Mouse (Mus musculus): ENCODE measurements around the gene Abca4.

Gene Abca4

GRCm38 (mm10) chr3:122043799-122044547 lies at the start of gene Abca4:
Abca4 (plus strand) TSS chr3:122044443.
- in situ Hi-C loops (cut with MboI, MseI), result loop anchor here (25.0 kb wide), 1 partner anchor 1057 kb away; no protein-coding TSS in a partner anchor

GRCm38 (mm10) chr3:121995125-121995524 lies 49.1 kb upstream of the Abca4 start:
- in situ Hi-C loops (cut with MboI, MseI), result no loop called here

- in situ Hi-C loops (cut with MboI, MseI), result no loop called here
Measured at GRCm38 (mm10) chr3:121999934-122000333, 44.3 kb upstream of the Abca4 start.

- in situ Hi-C loops (cut with MboI, MseI), result no loop called here
Measured at GRCm38 (mm10) chr3:122001568-122001967, 42.7 kb upstream of the Abca4 start.

- in situ Hi-C loops (cut with MboI, MseI), result no loop called here
Measured at GRCm38 (mm10) chr3:122009818-122010217, 34.4 kb upstream of the Abca4 start.

GRCm38 (mm10) chr3:122010292-122010691 lies 34.0 kb upstream of the Abca4 start:
- in situ Hi-C loops (cut with MboI, MseI), result no loop called here

- in situ Hi-C loops (cut with MboI, MseI), result no loop called here
Measured at GRCm38 (mm10) chr3:122012464-122012863, 31.8 kb upstream of the Abca4 start.

- in situ Hi-C loops (cut with MboI, MseI), result no loop called here
Measured at GRCm38 (mm10) chr3:122018421-122018820, 25.8 kb upstream of the Abca4 start.

- in situ Hi-C loops (cut with MboI, MseI), result no loop called here
Measured at GRCm38 (mm10) chr3:122019159-122019558, 25.1 kb upstream of the Abca4 start.

GRCm38 (mm10) chr3:122021029-122021652 lies 23.1 kb upstream of the Abca4 start:
- in situ Hi-C loops (cut with MboI, MseI), result no loop called here

GRCm38 (mm10) chr3:122022355-122022754 lies 21.9 kb upstream of the Abca4 start:
- in situ Hi-C loops (cut with MboI, MseI), result no loop called here

- in situ Hi-C loops (cut with MboI, MseI), result loop anchor here (25.0 kb wide), 1 partner anchor 1039 kb away; no protein-coding TSS in a partner anchor
Measured at GRCm38 (mm10) chr3:122026676-122027075, 17.6 kb upstream of the Abca4 start.

- in situ Hi-C loops (cut with MboI, MseI), result loop anchor here (25.0 kb wide), 1 partner anchor 1040 kb away; no protein-coding TSS in a partner anchor
Measured at GRCm38 (mm10) chr3:122027776-122028175, 16.5 kb upstream of the Abca4 start.

- in situ Hi-C loops (cut with MboI, MseI), result loop anchor here (25.0 kb wide), 1 partner anchor 1046 kb away; no protein-coding TSS in a partner anchor
Measured at GRCm38 (mm10) chr3:122033248-122033837, 10.9 kb upstream of the Abca4 start.

GRCm38 (mm10) chr3:122034240-122034639 lies 10.0 kb upstream of the Abca4 start:
- in situ Hi-C loops (cut with MboI, MseI), result loop anchor here (25.0 kb wide), 1 partner anchor 1047 kb away; no protein-coding TSS in a partner anchor

GRCm38 (mm10) chr3:122035092-122035491 lies 9.2 kb upstream of the Abca4 start:
- in situ Hi-C loops (cut with MboI, MseI), result loop anchor here (25.0 kb wide), 1 partner anchor 1048 kb away; no protein-coding TSS in a partner anchor

GRCm38 (mm10) chr3:122040522-122040921 lies 3.7 kb upstream of the Abca4 start:
- in situ Hi-C loops (cut with MboI, MseI), result loop anchor here (25.0 kb wide), 1 partner anchor 1053 kb away; no protein-coding TSS in a partner anchor

GRCm38 (mm10) chr3:122043102-122043501 lies 1.1 kb upstream of the Abca4 start:
- in situ Hi-C loops (cut with MboI, MseI), result loop anchor here (25.0 kb wide), 1 partner anchor 1056 kb away; no protein-coding TSS in a partner anchor

GRCm38 (mm10) chr3:122046187-122046620 lies 2.0 kb downstream of the Abca4 start:
- in situ Hi-C loops (cut with MboI, MseI), result loop anchor here (25.0 kb wide), 1 partner anchor 1059 kb away; no protein-coding TSS in a partner anchor

- in situ Hi-C loops (cut with MboI, MseI), result loop anchor here (25.0 kb wide), 1 partner anchor 1060 kb away; no protein-coding TSS in a partner anchor
Measured at GRCm38 (mm10) chr3:122047402-122047801, 3.2 kb downstream of the Abca4 start.

- in situ Hi-C loops (cut with MboI, MseI), result loop anchor here (25.0 kb wide), 1 partner anchor 1061 kb away; no protein-coding TSS in a partner anchor
Measured at GRCm38 (mm10) chr3:122047921-122048861, 3.9 kb downstream of the Abca4 start.

All from T-helper 1 cell (primary cell).